Mouse (Mus musculus): ENCODE measurements around the gene Dusp27.

DNA sequence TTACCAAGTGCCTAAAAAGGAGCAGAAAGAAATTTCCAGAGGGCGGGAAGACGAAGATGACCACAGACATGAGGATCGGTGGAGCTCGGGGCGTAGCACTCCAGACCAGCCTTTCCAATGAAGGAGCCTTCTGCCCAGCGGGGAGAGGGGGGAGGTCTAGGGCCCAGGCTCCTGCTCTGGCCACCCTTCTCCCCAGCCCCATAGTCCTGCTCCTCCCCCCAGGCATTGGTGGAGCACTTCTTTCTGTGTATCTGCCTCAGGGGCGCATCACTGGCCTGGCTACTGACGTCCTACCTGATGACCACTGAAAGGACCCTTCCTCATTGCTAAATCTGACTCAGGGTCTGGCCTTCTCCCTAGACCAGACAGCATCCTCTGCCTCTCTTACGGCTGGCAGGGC lies 37.4 kb upstream of the Dusp27 start:
- TF ChIP-seq CTCF (IDR thresholded peaks at IDR 0.05; ENCODE audit: low read depth) (no peak), EP300 (IDR thresholded peaks at IDR 0.05; ENCODE audit: low read depth) (no peak)

All from heart, postnatal 0 days (tissue).